Mouse (Mus musculus) limb, embryonic 15.5 days (tissue): ENCODE measurements around the gene Spdye4c. TPM values are rescaled to one million over a fixed set of nuclear protein-coding genes. Genes with fewer than 3 reads are reported as not detected.

Experiments
- ATAC-seq: fragments of 200-750 bp; cut with Nextera tagmentation; 2 replicates; pipeline ENCODE4 v1.8.0; 2017; ENCODE audit warnings: low read depth, moderate TSS enrichment; ENCODE audit not compliant: insufficient number of reproducible peaks, low FRiP score, low TSS enrichment
- H3K27ac ChIP-seq: fragments of 300-500 bp; sonication (generic); 2 replicates; pipeline ENCODE4 v1.5.1; 2015; ENCODE audit warnings: moderate library complexity, mild to moderate bottlenecking, inconsistent platforms
- H3K27me3 ChIP-seq: fragments of 300-500 bp; sonication (generic); 2 replicates; pipeline ENCODE4 v1.6.1; 2015; ENCODE audit warnings: inconsistent platforms
- H3K36me3 ChIP-seq: fragments of 300-500 bp; sonication (generic); 2 replicates; pipeline ENCODE4 v1.6.1; 2015; ENCODE audit warnings: inconsistent platforms
- H3K4me1 ChIP-seq: fragments of 300-500 bp; sonication (generic); 2 replicates; pipeline ENCODE4 v1.6.1; 2015; ENCODE audit warnings: inconsistent platforms
- H3K4me2 ChIP-seq: fragments of 300-500 bp; sonication (generic); 2 replicates; pipeline ENCODE4 v1.6.1; 2015; ENCODE audit warnings: mild to moderate bottlenecking, inconsistent platforms
- H3K4me3 ChIP-seq: fragments of 300-500 bp; sonication (generic); 2 replicates; pipeline ENCODE4 v1.5.1; 2015; ENCODE audit warnings: mild to moderate bottlenecking, inconsistent platforms
- H3K9ac ChIP-seq: fragments of 300-500 bp; sonication (generic); 2 replicates; pipeline ENCODE4 v1.6.1; 2015; ENCODE audit warnings: inconsistent platforms
- H3K9me3 ChIP-seq: fragments of 300-500 bp; sonication (generic); 2 replicates; pipeline ENCODE4 v1.6.1; 2016; ENCODE audit warnings: inconsistent platforms
- WGBS: fragments of 180-500 bp; shearing (Covaris S2); methylation state at CpG from one replicate; pipeline ENCODE4 v1.1.7; 2015; 5-methylcytosine and 5-hydroxymethylcytosine counted together
- polyA plus RNA-seq: library from polyadenylated mRNA; unstranded; fragments of >200 nt; fragmentation: Nextera tagmentation; extraction: Ambion mirVana; gene quantifications from 2 replicates; pipeline ENCODE4 v1.2.1, GENCODE M21; 2015

Gene Spdye4c
- not detected in 2 replicates for polyA plus RNA-seq

DNA sequence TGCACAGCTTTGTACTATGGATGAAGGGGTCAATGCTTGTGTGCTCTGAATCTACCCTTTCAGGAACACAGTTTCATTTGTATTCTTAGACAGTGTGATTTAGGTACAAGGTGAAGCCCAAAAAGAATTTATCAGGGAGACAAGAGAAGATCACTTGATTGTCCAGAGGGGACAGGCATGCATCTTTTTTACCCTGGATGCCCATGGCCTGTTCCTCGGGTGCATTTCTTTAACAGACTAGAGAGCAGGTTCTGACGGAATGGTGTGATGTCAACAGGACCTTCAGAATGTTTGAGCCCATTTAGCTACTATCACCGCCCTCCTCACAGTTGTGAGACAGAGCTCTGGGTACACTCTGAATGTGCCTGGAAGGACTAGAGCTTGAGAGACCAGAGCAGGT, at the start of gene Spdye4c:
Spdye4c (plus strand) TSS at position 301 of the 400 bp plus-strand sequence.
- Histone ChIP-seq H3K27me3 (no peaks in the 10 kb centered on the region), H3K27ac (no peak within 1 kb of the TSS), H3K9me3 (no peaks in the 10 kb centered on the region), H3K4me3 (no peak within 1 kb of the TSS), H3K4me2 (no peak within 1 kb of the TSS), H3K4me1 (no peaks in the 10 kb centered on the region), H3K9ac (no peak within 1 kb of the TSS), H3K36me3 (no peaks in the 10 kb centered on the region)
- 85% methylated on average over 3 of the region's 3 CpGs for WGBS
- ATAC-seq: no peak

DNA sequence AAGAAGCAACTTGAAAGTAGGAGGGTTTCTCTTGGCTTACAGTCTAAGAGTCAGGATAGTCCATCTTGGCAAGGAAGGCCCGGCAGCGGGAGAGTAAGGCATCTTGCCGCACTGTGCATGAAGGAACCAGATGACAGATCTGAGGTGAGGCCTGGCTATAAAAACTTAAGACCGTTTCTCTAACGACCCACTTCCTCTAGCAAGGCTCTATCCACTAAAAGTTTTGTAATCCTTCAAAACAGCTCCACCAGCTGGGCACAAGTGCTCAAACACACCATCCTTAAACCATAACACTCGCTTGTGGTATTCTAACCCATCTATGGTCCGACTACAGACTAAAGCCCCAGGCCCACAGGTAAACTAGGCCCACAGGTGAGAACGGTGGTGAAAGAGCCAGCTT, 47.5 kb upstream of the Spdye4c start:
- H3K27ac ChIP-seq: no peak overlapping the region
- no peaks in the 10 kb centered on the region for H3K36me3 ChIP-seq
- H3K9me3 ChIP-seq: no peaks in the 10 kb centered on the region
- ATAC-seq: no peak
- peaks cover 49% of the 10 kb centered on the region for H3K4me1 ChIP-seq
- no peak overlapping the region for H3K4me3 ChIP-seq
- no peak overlapping the region for H3K9ac ChIP-seq
- 59% methylated on average over 8 of the region's 8 CpGs for WGBS
- H3K27me3 ChIP-seq: no peaks in the 10 kb centered on the region
- no peak overlapping the region for H3K4me2 ChIP-seq

GRCm38 (mm10) chr2:128544421-128545137, 46.4 kb upstream of the Spdye4c start:
- 53% methylated on average over 5 of the region's 5 CpGs for WGBS
- Histone ChIP-seq H3K27me3 (no peaks in the 10 kb centered on the region), H3K27ac (0 out of 2 replicates have a peak overlapping the region, but pooled peaks have one; percentile 22), H3K4me3 (no peak overlapping the region), H3K9ac (no peak overlapping the region), H3K36me3 (no peaks in the 10 kb centered on the region), H3K4me2 (no peak overlapping the region), H3K9me3 (no peaks in the 10 kb centered on the region), H3K4me1 (peaks cover 55% of the 10 kb centered on the region)
- no peak for ATAC-seq

- no peaks in the 10 kb centered on the region for H3K9me3 ChIP-seq
- no peak overlapping the region for H3K27ac ChIP-seq
- peaks cover 63% of the 10 kb centered on the region for H3K4me1 ChIP-seq
- no peak overlapping the region for H3K4me3 ChIP-seq
- no peak overlapping the region for H3K9ac ChIP-seq
- no peaks in the 10 kb centered on the region for H3K27me3 ChIP-seq
- no peak for ATAC-seq
- WGBS: 67% methylated on average over 7 of the region's 7 CpGs
- no peak overlapping the region for H3K4me2 ChIP-seq
- no peaks in the 10 kb centered on the region for H3K36me3 ChIP-seq
Measured at GRCm38 (mm10) chr2:128545447-128545846, 45.6 kb upstream of the Spdye4c start.

- 0 out of 2 replicates have a peak, but pooled peaks have one; percentile 30 for ATAC-seq
- peak overlapping the region; percentile 59; the same call in 1 of the 2 replicates for H3K27ac ChIP-seq
- no peak overlapping the region for H3K4me3 ChIP-seq
- H3K4me2 ChIP-seq: no peak overlapping the region
- H3K9ac ChIP-seq: no peak overlapping the region
- WGBS: 17% methylated on average over 10 of the region's 10 CpGs
- H3K36me3 ChIP-seq: no peaks in the 10 kb centered on the region
- H3K4me1 ChIP-seq: peaks cover 65% of the 10 kb centered on the region
- no peaks in the 10 kb centered on the region for H3K27me3 ChIP-seq
- H3K9me3 ChIP-seq: no peaks in the 10 kb centered on the region
Measured at GRCm38 (mm10) chr2:128547079-128547478, 43.9 kb upstream of the Spdye4c start.

DNA sequence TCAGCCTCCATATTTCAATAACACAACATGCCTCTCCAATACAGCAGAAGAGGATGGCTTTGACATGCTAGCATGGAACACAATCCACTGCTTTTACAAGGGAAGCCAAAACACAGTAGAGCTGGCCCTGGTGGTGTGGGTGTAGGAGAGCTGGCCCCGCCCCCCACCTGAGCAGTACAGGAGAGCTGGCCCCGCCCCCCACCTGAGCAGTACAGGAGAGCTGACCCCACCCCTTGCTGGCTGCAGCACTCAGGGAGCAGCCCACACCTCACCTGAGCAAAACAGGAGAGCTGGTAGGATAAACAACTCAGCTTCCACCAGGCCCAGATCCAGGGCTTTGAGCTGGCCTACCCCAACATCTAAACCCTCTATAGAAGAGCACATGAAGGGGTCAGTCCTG, 42.7 kb upstream of the Spdye4c start:
- H3K4me2 ChIP-seq: no peak overlapping the region
- peaks cover 66% of the 10 kb centered on the region for H3K4me1 ChIP-seq
- ATAC-seq: no peak
- no peak overlapping the region for H3K9ac ChIP-seq
- no peaks in the 10 kb centered on the region for H3K36me3 ChIP-seq
- H3K27me3 ChIP-seq: no peaks in the 10 kb centered on the region
- H3K27ac ChIP-seq: no peak overlapping the region
- H3K4me3 ChIP-seq: no peak overlapping the region
- WGBS: 60% methylated on average over 2 of the region's 2 CpGs
- no peaks in the 10 kb centered on the region for H3K9me3 ChIP-seq

GRCm38 (mm10) chr2:128549561-128549960, 41.4 kb upstream of the Spdye4c start:
- 15% methylated on average over 7 of the region's 7 CpGs for WGBS
- ATAC-seq: no peak
- 0 out of 2 replicates have a peak overlapping the region, but pooled peaks have one; percentile 38 for H3K27ac ChIP-seq

GRCm38 (mm10) chr2:128549963-128550362, 41.0 kb upstream of the Spdye4c start:
- no peak overlapping the region for H3K4me2 ChIP-seq
- no peaks in the 10 kb centered on the region for H3K9me3 ChIP-seq
- H3K27ac ChIP-seq: 0 out of 2 replicates have a peak overlapping the region, but pooled peaks have one; percentile 38
- H3K27me3 ChIP-seq: no peaks in the 10 kb centered on the region
- peaks cover 51% of the 10 kb centered on the region for H3K4me1 ChIP-seq
- H3K9ac ChIP-seq: no peak overlapping the region
- no peak overlapping the region for H3K4me3 ChIP-seq
- WGBS: 30% methylated on average over 6 of the region's 6 CpGs
- ATAC-seq: no peak
- H3K36me3 ChIP-seq: no peaks in the 10 kb centered on the region

More at GRCm38 (mm10) chr2:128549561-128549960, 41.4 kb upstream of the Spdye4c start:
- peaks cover 55% of the 10 kb centered on the region for H3K4me1 ChIP-seq
- H3K9ac ChIP-seq: no peak overlapping the region
- H3K9me3 ChIP-seq: no peaks in the 10 kb centered on the region
- no peak overlapping the region for H3K4me2 ChIP-seq
- H3K4me3 ChIP-seq: no peak overlapping the region
- H3K36me3 ChIP-seq: no peaks in the 10 kb centered on the region
- no peaks in the 10 kb centered on the region for H3K27me3 ChIP-seq

- Histone ChIP-seq H3K9me3 (no peaks in the 10 kb centered on the region), H3K27me3 (no peaks in the 10 kb centered on the region), H3K36me3 (no peaks in the 10 kb centered on the region), H3K4me2 (no peak overlapping the region), H3K4me1 (peaks cover 29% of the 10 kb centered on the region), H3K4me3 (no peak overlapping the region), H3K27ac (no peak overlapping the region), H3K9ac (no peak overlapping the region)
- no peak for ATAC-seq
- WGBS: 78% methylated on average over 8 of the region's 8 CpGs
Measured at GRCm38 (mm10) chr2:128552080-128552791, 38.8 kb upstream of the Spdye4c start.

DNA sequence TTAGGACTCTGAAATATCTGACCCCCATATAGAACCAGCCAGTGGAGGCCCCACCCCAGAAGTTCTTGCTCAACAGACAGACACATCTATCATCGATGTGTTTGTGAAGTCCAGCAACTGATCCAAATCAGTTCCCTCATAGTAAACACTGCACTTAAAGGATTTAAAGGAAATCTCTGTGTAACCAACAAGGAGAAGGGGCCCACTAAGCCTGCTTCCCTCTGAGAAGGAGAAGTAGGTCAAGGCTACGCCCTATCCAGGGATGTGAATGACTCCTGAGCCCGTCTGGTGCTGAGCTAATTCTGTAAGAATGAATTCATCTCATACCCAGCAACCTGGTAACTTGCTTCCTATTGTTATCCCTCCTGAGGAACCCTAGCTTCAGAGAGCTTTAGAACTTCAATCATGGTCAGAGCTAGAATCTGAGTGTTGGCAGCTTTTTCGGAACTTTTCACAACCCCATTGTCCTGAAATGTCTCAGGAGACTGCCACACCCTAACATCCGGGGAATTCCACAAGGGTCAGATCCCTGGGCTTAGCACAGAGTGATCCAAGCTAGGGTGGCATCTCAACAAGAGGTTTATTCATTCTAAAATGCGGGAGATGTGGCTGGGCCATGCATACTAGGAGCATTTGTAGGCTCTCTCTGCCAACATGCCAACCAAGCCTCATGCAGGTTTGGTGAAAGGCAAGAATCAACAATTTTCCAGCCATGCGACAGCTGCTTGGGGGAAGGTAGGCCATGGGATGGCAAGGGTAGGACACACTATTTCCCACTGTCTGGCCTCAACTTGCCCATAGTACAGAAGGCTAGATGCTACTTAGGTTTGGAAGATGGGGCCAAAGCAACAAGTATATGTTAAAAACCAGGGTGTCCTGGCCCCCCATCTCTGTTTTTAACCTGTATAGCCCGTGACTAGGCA, 38.0 kb upstream of the Spdye4c start:
- 89% methylated on average over 8 of the region's 8 CpGs for WGBS
- ATAC-seq: no peak

DNA sequence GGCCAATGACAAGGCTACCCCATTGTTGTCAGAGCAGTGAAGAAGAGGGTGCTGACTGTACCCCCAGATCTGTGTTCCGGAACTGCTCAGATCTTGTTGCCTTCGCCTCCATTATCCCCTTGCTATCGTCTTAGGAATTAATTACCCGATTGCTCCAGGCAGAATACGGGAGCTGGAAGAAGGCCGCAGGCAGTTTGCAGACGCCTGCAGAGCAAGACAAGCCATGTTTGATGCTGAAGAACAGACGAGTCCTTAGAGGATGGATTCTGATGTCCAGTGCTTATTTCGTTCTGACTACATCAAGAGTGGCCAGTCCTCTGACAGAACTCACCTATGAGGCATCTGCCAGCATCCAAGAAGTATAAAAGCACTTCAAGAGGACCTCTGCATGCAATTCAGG, 35.9 kb upstream of the Spdye4c start:
- peaks cover 6% of the 10 kb centered on the region; the same call in 1 of the 2 replicates for H3K4me1 ChIP-seq
- no peak for ATAC-seq
- no peak overlapping the region for H3K9ac ChIP-seq
- 79% methylated on average over 9 of the region's 9 CpGs for WGBS
- H3K9me3 ChIP-seq: no peaks in the 10 kb centered on the region
- no peak overlapping the region for H3K27ac ChIP-seq
- H3K4me3 ChIP-seq: no peak overlapping the region
- H3K27me3 ChIP-seq: no peaks in the 10 kb centered on the region
- H3K36me3 ChIP-seq: no peaks in the 10 kb centered on the region
- H3K4me2 ChIP-seq: no peak overlapping the region

More for the DNA sequence above, 38.0 kb upstream of the Spdye4c start:
- Histone ChIP-seq H3K9me3 (no peaks in the 10 kb centered on the region), H3K9ac (no peak overlapping the region), H3K27ac (no peak overlapping the region), H3K4me3 (no peak overlapping the region), H3K4me2 (no peak overlapping the region), H3K4me1 (peaks cover 22% of the 10 kb centered on the region), H3K27me3 (no peaks in the 10 kb centered on the region), H3K36me3 (no peaks in the 10 kb centered on the region)
